Mouse (Mus musculus) heart, adult 2 months (tissue): Measurements from ENCODE around the gene Kcnq5. TPM values are rescaled to one million over a fixed set of nuclear protein-coding genes. Genes with fewer than 3 reads are reported as not detected.
"Not testable (repeated sequence)": the region's sequence is repeated elsewhere in the genome, so short reads cannot be mapped to it uniquely, and the experiment has no call there.

ENCODE experiments used
- DNase-seq, 2 experiments: peaks; one replicate each; pipeline ENCODE4 v3.0.0; 2021
- H3K27ac ChIP-seq: fragments of 200-600 bp; 2 replicates; pipeline ENCODE4 v1.8.1; 2022
- H3K27me3 ChIP-seq: fragments of 200-500 bp; 2 replicates; pipeline ENCODE4 v1.6.1; 2012; ENCODE audit warnings: mild to moderate bottlenecking, low read length, inconsistent platforms, mixed read lengths; ENCODE audit not compliant: control insufficient read depth, insufficient read depth
- H3K36me3 ChIP-seq: fragments of 200-500 bp; 2 replicates; pipeline ENCODE4 v1.6.1; 2012; ENCODE audit warnings: low read length, inconsistent platforms; ENCODE audit not compliant: control insufficient read depth, insufficient read depth
- H3K4me1 ChIP-seq: fragments of 200-500 bp; 2 replicates; pipeline ENCODE4 v1.6.1; 2011; ENCODE audit warnings: low read length; ENCODE audit not compliant: control insufficient read depth, insufficient read depth
- H3K4me3 ChIP-seq: fragments of 200-600 bp; 2 replicates; pipeline ENCODE4 v1.8.1; 2022
- H3K79me2 ChIP-seq: fragments of 200-500 bp; replicated peaks from 2 replicates; pipeline ENCODE4 v1.6.1; 2012; ENCODE audit warnings: mild to moderate bottlenecking, inconsistent platforms, low read length, moderate library complexity, mixed read lengths; ENCODE audit not compliant: control insufficient read depth, insufficient read depth
- H3K9ac ChIP-seq: fragments of 200-500 bp; 2 replicates; pipeline ENCODE4 v1.6.1; 2012; ENCODE audit warnings: low read depth, mild to moderate bottlenecking, control low read depth, inconsistent platforms, low read length, mixed read lengths
- CTCF ChIP-seq: fragments of 200-600 bp; IDR thresholded peaks from 2 replicates; pipeline ENCODE4 v1.8.1; 2022; ENCODE audit warnings: antibody characterized with exemption, mild to moderate bottlenecking, moderate library complexity
- EP300 ChIP-seq: fragments of 200-500 bp; IDR thresholded peaks from 2 replicates; pipeline ENCODE4 v1.6.1; 2011; ENCODE audit warnings: low read depth, low read length, control low read depth; ENCODE audit not compliant: insufficient read depth
- POLR2A ChIP-seq: fragments of 200-500 bp; IDR thresholded peaks from 2 replicates; pipeline ENCODE4 v1.6.1; 2011; ENCODE audit warnings: mild to moderate bottlenecking, low read depth, low read length, control low read depth; ENCODE audit not compliant: insufficient read depth
- WGBS: fragments of 180-500 bp; shearing (Covaris S2); methylation state at CpG from one replicate; pipeline ENCODE4 v1.1.7; 2018; 5-methylcytosine and 5-hydroxymethylcytosine counted together
- intact Hi-C: fragments of 180-260 bp; cut with DNase I; formaldehyde crosslinking; loops from one replicate; pipeline ENCODE4 v1.15.1; 2025
- polyA plus RNA-seq: library from polyadenylated mRNA; depleted of rRNA; stranded (reverse); fragments of >200 nt; gene quantifications from 2 replicates; pipeline ENCODE4 v1.2.3, GENCODE M21; 2012
- total RNA-seq, 2 experiments: library from RNA; stranded (reverse); gene quantifications; 2 replicates each; pipeline ENCODE4 v1.2.3; 2021

Kcnq5 gene
- total and polyA plus RNA-seq, 3 experiments: 0.20 to 2.6 (median 2.5) TPM

- DNase-seq: no peak
- Histone ChIP-seq H3K9ac (no peak overlapping the region), H3K27me3 (no peaks in the 10 kb centered on the region), H3K36me3 (no peaks in the 10 kb centered on the region), H3K79me2 (no peaks in the 10 kb centered on the region), H3K27ac (no peak overlapping the region), H3K4me3 (no peak overlapping the region), H3K4me1 (no peaks in the 10 kb centered on the region)
- WGBS: 69% methylated on average over 4 of the region's 4 CpGs
- TF ChIP-seq POLR2A: no peak
- no peak for TF ChIP-seq CTCF
- TF ChIP-seq EP300: no peak
- intact Hi-C loops: no loop called here
These were observed 361.1 kb downstream of the Kcnq5 start for GRCm38 (mm10) chr1:21600606-21601005.

GRCm38 (mm10) chr1:21593872-21594271 lies 367.9 kb downstream of the Kcnq5 start:
- WGBS: 71% methylated on average over 4 of the region's 4 CpGs
- intact Hi-C loops: no loop called here
- DNase-seq: no peak
- Histone ChIP-seq H3K27me3 (no peaks in the 10 kb centered on the region), H3K36me3 (no peaks in the 10 kb centered on the region), H3K79me2 (no peaks in the 10 kb centered on the region), H3K4me3 (no peak overlapping the region), H3K4me1 (no peaks in the 10 kb centered on the region), H3K27ac (no peak overlapping the region), H3K9ac (no peak overlapping the region)
- no peak for TF ChIP-seq CTCF
- no peak for TF ChIP-seq EP300
- TF ChIP-seq POLR2A: no peak

- H3K4me3 ChIP-seq, H3K79me2 ChIP-seq, H3K27me3 ChIP-seq, H3K27ac ChIP-seq, H3K36me3 ChIP-seq, H3K4me1 ChIP-seq, H3K9ac ChIP-seq, DNase-seq, intact Hi-C loops: not testable (repeated sequence)
- 71% methylated on average over 2 of the region's 2 CpGs for WGBS
These were observed 394.3 kb downstream of the Kcnq5 start for GRCm38 (mm10) chr1:21567397-21567796.

- TF ChIP-seq POLR2A (no peak), CTCF (no peak), EP300 (no peak)
- no peak for DNase-seq
- intact Hi-C loops: no loop called here
- Histone ChIP-seq H3K9ac (no peak overlapping the region), H3K4me3 (no peak overlapping the region), H3K36me3 (no peaks in the 10 kb centered on the region), H3K27ac (no peak overlapping the region), H3K27me3 (no peaks in the 10 kb centered on the region), H3K79me2 (no peaks in the 10 kb centered on the region), H3K4me1 (no peaks in the 10 kb centered on the region)
- 59% methylated on average over 6 of the region's 6 CpGs for WGBS
These were observed 407.1 kb downstream of the Kcnq5 start for GRCm38 (mm10) chr1:21554630-21555029.

GRCm38 (mm10) chr1:21552715-21553114 lies 409.0 kb downstream of the Kcnq5 start:
- Histone ChIP-seq H3K79me2 (no peaks in the 10 kb centered on the region), H3K36me3 (no peaks in the 10 kb centered on the region), H3K9ac (no peak overlapping the region), H3K4me3 (no peak overlapping the region), H3K27ac (no peak overlapping the region), H3K4me1 (no peaks in the 10 kb centered on the region), H3K27me3 (no peaks in the 10 kb centered on the region)
- 73% methylated on average over 2 of the region's 2 CpGs for WGBS
- intact Hi-C loops: no loop called here
- TF ChIP-seq EP300: no peak
- TF ChIP-seq POLR2A: no peak
- no peak for TF ChIP-seq CTCF
- no peak for DNase-seq

GRCm38 (mm10) chr1:21543909-21544308 lies 417.8 kb downstream of the Kcnq5 start:
- Histone ChIP-seq H3K79me2 (no peaks in the 10 kb centered on the region), H3K36me3 (no peaks in the 10 kb centered on the region), H3K27me3 (no peaks in the 10 kb centered on the region), H3K9ac (no peak overlapping the region), H3K27ac (no peak overlapping the region), H3K4me1 (no peaks in the 10 kb centered on the region), H3K4me3 (no peak overlapping the region)
- intact Hi-C loops: no loop called here
- TF ChIP-seq EP300 (no peak), POLR2A (no peak), CTCF (no peak)
- DNase-seq: no peak

GRCm38 (mm10) chr1:21539486-21539885 lies 422.3 kb downstream of the Kcnq5 start:
- Histone ChIP-seq H3K4me3 (no peak overlapping the region), H3K4me1 (no peaks in the 10 kb centered on the region), H3K36me3 (no peaks in the 10 kb centered on the region), H3K79me2 (no peaks in the 10 kb centered on the region), H3K9ac (no peak overlapping the region), H3K27ac (no peak overlapping the region), H3K27me3 (no peaks in the 10 kb centered on the region)
- 67% methylated on average over 2 of the region's 2 CpGs for WGBS
- DNase-seq: no peak
- TF ChIP-seq CTCF (no peak), POLR2A (no peak), EP300 (no peak)
- intact Hi-C loops: no loop called here
